Mouse (Mus musculus): ENCODE results near the gene Hoxa13.

DNA sequence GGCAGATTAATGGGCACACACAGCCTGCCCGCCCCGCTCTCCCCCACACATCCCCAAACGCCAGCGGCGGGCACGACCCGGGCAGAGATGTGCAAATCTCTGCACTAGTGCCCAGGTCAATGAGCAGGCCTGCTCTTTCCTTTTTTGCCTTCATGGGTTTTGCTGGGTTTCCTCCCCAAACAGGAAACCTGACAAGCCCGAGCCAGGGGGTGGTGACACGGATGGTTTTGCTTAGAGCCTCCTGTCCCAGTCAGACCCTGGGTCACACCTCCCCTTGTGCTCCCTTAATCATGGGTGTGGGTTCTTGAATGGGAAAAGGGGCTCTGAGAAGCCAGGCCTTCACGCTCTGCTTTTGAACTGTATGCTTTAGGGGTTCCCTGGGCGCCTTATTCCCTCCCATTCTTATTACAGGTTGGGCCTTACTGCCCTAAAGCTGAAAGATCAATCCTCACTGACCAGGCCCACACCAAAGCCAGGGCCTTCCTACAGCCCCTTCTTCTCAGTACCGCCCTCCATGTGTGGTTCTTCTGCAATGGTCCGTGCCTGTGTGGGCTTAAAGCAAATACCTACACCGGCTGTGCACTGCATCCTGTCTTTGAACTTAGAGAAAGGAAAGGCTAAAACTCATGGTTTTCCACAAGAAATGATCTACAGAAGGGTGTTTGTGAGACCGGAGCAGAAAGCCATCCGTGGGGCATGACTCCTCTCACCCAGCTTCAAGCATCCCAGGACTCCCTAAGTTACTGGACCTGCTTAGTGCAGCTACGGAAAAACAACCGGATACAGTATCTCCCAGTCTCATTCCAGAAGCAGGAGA lies 51.6 kb downstream of the Hoxa13 start:
- no peak for TF ChIP-seq CTCF (IDR thresholded peaks at IDR 0.05)
- TF ChIP-seq EP300 (IDR thresholded peaks at IDR 0.05; ENCODE audit: insufficient read depth, low read depth, low read length) = no peak
